Mouse (Mus musculus) megakaryocyte-erythroid progenitor cell, adult 5-6 weeks (primary cell): ENCODE data around the gene Rnf44. TPM values are rescaled to one million over a fixed set of nuclear protein-coding genes. Genes with fewer than 3 reads are reported as not detected.

ENCODE experiments used
- ATAC-seq: replicated peaks from 2 replicates; pipeline ENCODE4 v1.8.0; 2016; ENCODE audit warnings: mild to moderate bottlenecking, inconsistent platforms; ENCODE audit not compliant: severe bottlenecking, poor library complexity, low FRiP score, low TSS enrichment
- total RNA-seq, 2 experiments: library from RNA; stranded (forward) in 1 of 2; stranded (reverse) in 1 of 2; fragments of 200-1000, 215-1000 nt in 1 of 2; fragments of >200 nt in 1 of 2; fragmentation: Nextera tagmentation in 1 of 2; gene quantifications; 2 replicates each; pipeline ENCODE4 v1.2.3; 2014 to 2017

The Rnf44 gene
- 92.1 and 118 TPM in 2 replicates for total RNA-seq (2014; fragmentation: Nextera tagmentation)
- total RNA-seq (2017), result 12.7 and 17.9 TPM in 2 replicates

DNA sequence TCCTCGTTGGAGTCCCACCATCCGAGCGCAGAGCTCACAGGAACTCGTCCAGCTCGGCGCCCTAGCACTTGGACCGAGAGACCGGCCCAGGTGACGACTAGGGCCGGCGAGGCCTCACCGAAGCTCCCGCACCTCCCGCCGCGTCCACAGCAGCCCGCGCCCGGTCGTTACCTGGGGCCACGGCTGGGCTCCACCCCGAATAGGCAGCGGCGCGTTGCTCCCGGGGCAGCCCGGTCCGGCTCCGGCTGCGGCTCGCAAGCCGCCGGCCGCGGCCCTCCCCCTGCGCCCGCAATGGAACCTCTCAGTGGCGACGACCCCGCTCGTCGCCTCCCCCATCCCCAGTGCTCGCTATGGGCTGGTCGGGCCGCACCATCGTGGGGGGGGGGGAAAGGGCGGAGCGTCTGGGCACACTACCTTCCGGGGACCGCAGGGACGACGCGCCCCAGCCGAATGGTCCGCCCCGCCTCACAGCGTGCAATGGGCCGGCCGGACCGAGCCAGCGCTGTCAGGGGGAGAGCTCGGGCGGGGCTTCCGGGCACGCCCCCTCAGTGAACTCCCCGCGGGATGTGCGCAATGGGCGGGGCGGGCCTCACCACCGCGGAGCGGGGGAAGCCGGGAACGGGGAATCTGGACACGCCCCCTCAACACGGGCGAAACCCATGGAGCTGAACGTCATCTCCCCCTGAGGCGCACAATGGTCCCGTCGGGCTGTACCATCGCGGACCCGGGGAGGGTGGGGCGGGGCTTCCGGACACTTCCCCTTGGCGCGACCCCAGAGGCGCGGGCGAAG lies at the start of gene Rnf44:
Gene Rnf44 (minus strand): TSS at position 350 of the 790 bp plus-strand sequence.
- peak; percentile 94 for ATAC-seq

DNA sequence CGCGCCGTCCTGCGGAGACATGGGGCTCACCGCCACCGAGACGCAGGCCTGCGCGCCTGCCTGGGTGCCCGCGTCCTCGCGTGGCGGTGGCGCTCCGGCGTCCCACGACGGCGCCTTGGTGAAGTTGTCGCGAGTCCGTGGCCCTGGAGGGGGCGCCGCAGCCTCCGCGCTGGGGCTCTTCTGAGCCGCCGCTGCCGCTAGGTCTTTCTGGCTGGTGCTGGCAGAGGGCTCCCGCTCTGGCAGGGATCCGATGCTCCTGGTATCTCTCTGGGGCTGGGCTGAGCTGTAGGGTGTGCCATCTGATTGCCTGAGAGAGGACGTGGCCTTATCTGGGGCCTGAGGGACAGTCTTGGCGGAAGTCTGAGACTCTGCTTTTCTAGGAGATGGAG lies 44.5 kb upstream of the Rnf44 start:
- no peak for ATAC-seq

DNA sequence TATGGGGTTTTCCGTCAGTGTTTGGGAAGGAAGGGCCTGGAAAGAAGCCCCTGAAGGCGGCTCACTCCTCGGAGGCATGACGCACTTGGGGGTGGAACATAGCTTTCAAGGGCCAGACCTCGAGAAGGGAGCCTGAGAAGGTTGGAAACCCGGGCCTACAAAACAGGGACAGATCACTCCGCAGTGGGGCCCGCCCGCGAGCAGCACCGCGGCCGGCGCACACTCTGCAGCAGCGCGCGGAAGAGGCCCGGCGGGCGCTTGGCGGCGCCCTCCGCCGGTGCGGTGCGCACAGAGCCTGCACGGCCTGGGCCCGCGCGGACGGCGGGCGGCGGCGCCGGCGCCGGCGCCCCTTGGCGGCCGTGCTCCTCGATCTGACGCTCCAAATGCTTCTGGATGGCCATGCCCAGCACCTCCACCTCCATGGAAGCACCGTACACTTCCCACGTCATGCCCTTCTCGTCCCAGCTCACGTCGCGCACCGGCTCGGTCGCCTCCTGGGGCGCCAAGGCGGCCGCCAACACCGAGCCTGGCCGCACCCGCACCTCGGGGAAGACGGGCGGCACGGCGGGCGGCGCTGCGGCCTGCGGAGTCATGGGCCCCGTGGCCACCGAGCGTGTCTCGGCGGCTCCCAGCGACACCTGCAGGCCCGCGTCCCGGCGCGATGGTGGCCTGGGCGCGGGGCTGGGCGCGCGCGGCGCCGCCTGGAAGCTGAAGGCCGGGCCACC lies 43.9 kb upstream of the Rnf44 start:
- ATAC-seq, result no peak

DNA sequence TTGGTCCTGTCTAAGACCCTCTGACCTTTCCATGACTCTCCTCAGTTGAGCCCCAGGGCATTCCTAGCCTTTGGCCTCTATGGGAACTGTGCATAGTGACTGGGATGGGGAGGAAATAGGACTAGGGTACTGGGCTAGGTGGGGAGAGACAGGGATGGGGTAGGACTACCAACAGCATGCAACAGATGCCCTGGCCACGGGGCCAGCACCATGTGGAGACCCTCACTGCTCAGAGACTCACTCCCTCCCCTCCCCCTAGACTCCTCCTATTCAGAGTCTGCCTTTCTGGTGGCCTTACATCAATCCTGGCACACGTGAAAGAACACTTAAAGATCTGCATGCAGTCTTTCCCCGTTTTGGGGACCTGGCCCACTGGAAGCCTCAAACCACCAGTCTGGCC lies 43.2 kb upstream of the Rnf44 start:
- no peak for ATAC-seq

DNA sequence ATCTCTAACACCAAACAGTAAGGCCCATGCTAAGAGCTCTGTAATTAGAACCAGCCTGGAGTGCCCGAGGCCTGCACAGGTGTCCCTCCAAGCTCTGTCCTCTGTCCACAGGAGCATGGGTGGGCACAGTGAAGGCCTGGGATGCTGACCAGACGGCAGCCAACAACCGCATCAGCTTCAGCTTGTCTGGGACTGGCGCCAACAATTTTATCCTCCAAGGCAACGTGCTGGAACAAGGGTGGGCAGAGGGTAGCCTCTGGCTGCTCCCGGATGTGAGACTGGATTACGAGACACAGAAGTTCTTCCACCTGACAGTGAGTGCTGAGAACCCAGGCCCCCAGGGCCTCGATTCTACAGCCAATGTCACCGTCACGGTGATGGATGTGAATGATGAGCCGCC lies 32.4 kb upstream of the Rnf44 start:
- ATAC-seq, result no peak

DNA sequence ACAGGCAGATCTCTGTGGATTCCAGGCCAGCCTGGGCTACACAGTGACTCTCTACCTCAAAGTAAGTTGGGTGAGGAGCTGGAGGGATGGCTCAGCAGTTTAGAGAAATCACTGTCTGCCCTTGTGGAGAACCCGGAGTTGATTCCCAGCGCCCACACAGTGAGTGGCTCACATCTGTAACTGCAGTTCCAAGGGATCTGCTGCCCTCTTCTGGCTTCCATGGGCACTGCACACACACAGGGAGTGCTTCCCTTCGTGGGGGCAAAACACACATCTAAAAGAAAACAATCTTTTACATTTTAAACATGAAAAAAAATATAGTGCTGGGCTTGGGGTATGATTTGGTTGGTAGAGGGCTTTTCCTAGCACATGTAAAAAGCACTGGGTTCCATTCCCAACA lies 29.4 kb upstream of the Rnf44 start:
- no peak for ATAC-seq

DNA sequence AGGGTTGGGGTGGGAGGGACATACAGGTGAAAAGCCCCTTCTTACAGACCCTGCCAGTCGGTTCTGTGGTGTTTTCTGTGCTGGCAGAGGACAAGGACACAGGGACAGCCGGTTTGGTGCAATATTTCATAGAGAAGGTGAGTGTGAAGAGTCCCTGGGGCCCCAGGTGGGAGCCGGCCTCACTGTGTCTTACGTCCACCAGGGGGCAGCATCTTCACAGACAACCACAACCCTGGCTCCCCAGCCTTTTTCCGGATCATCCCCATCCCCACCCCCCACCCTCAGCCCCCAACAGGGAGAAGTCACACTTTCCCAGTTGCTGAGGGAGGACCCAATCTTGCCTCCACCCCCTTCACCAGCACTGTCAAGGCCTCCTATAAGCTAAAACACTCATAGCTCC lies 23.2 kb upstream of the Rnf44 start:
- ATAC-seq, result no peak

DNA sequence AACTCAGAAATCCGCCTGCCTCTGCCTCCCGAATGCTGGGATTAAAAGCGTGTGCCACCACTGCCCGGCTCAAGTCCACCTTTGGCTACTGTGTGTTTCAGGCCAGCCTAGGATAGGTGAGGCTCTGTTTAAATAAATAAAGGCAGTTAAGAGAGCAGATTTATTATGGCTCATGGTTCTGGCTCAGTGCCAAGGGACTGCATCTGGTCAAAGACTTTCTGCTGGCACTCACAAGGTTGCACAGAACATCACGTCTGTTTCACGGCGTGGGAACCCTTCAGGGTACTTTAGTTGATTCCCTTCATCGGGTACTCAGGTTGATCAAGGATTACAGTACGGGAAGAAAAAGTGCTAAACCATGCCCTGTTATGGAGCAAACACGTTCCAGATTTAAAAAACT lies 21.3 kb upstream of the Rnf44 start:
- ATAC-seq, result no peak

DNA sequence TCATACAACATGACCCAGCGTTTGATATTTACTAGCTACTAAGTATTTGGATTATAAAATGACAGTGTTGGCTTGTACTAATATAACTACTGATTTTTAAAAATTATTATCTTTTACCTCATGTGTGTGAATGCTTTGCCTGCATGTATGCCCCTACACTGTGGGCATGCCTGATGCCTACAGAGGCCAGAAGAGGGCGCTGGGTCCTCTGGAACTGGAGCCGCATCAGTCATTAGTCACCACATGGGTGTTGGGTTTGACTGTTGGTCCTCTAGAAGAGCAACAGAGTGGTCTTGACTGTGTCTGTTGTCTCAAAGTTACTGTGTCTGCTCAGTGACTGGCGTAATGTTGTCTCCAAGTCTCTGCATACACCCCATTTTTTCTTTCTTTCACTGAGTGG lies 20.7 kb upstream of the Rnf44 start:
- ATAC-seq, result no peak

DNA sequence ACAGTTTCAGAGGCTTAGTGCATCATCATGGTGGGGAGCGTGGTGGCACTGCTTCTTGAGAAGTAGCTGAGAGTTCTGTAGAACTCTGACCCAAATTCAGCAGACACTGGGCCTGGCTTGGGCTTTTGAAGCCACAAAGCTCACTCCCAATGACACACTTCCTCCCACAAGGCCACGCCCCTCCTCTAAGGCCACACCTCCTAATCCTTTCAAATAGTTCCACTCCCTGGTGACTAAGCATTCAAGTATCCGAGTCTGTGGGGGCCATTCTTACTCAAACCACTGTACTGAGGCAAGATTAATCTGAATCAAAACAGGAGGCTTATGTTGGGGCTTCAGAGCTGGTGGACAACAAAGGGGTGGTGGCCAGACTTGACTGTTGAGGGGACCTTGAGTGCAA lies 17.2 kb upstream of the Rnf44 start:
- ATAC-seq, result no peak

DNA sequence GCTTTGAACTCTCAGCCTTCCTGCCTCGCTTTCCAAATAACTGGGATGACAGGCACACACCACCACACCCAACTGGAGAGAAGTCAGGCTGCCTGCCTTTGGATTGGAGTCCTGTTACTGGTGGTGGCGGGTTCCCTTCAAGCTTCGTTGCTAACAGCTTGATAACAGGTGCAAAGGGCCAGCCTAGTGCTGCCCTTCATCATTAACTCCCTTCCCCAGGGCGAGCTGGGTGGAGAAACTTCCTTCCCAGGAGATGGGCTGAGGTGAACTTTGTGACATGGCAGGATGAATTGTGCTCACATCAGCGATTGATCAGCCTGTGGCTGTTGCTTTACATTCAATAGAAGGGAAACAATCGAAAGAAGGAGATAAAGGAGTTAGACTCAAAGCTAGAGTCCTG lies 11.2 kb upstream of the Rnf44 start:
- ATAC-seq, result no peak

DNA sequence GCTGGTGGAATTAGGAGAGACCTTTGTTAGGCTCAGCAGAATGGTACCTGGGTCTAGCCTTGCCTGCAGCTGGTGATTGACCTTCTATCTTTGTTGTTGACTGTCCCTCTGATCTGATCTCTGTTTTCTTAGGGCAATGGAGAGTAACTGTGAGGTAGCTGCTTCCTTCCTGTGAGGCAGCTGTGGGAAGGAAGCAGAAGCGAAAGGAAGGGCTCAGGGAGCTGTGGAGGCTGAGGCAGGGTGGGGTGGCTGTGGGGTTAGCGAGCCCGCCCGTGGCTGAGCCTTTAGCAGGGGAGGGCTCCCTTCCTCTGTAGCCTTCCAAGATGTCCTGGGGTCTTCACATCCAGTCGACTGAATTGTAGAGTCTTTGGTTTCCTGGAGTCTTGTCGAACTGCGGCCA lies 8.8 kb upstream of the Rnf44 start:
- no peak for ATAC-seq

DNA sequence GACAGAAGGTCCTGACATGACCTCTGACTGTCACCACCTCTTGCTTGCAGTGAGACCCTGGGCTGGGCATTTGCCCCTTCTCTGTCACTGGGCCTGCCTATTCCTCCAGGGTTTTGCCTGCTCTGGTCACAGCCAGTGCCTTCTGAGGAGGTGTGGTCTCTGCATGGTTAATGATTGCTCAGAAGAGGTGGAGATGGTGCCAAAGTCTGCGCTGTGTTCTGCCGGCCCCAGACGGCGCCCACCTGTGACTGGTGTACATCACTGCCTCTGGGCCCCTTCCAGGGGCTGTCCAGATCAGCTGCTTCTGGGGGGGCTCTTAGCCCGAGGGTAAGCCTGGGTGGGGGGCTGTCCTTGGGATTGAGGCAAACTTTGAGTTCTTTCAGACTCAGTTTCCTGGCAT lies 7.5 kb upstream of the Rnf44 start, which contains the start of gene Cdhr2:
Gene Cdhr2 (plus strand): TSS at position 219 of the 400 bp plus-strand sequence.
- no peak for ATAC-seq

DNA sequence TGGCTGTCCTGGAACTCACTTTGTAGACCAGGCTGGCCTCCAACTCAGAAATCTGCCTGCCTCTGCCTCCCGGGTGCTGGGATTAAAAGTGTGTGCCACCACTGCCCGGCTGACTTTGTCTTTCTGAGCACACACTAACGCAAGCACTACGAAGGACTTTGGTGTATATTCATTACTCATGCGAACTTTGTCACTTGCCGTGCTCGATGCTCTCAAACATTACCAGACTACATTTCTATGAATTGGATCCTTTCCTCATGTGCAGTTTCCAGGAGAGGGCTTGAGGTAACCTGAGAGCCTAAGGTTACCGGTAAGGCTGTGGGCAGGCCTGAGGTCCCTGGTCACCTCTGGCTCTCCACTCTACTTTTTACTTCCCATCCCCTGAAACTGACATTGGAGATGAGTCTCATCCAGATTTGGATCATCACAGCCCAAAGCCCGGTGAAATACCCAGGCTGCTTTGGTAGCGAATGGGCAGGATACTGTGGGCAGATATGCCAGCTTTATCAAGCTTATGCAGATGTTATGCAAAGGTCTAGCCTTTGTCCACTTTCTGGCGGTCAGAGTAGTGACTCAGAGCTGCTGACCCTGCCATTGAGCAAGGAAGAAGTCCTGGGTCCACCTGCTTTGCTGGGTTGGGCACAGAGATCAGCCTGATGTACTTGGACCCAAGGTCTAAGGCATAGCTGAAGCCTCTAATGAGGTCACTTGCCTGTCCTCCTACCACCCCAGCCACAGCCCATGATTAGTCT lies 1.9 kb upstream of the Rnf44 start:
- no peak for ATAC-seq

DNA sequence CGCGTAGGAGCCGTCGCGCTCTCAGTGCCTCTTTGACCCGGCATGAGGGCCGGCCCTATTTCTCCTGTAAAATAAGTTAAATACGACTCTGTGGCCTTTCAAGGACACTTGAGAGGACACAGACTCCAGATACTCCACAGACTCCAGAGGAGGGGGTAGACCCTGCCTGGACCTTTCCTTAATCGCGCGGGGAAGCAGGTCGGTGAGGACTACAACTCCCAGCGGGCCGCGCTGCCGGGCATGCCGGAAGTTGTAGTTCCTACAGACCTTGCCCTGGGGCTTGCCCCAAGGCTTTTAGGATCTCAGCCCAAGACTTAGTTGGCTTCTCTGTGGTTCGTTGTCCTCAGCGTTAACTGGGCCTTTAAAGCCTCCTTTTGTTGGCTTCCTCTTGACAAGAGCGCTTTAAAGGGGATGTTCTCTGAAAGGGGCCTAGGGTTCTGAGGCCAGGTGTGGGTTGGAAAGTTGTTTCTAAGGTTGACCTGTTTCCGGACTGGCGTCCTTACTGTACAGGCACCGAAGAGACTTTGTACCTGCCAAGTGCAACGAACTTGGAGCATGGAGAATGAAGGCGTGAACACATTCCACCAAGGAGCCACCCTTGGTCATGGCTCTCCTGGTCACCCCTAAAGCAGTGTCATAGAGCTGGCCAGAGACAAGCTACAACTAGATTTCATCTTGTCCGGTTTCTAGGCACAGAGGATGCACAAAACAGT lies 797 bp upstream of the Rnf44 start:
- peak; percentile 70 for ATAC-seq

DNA sequence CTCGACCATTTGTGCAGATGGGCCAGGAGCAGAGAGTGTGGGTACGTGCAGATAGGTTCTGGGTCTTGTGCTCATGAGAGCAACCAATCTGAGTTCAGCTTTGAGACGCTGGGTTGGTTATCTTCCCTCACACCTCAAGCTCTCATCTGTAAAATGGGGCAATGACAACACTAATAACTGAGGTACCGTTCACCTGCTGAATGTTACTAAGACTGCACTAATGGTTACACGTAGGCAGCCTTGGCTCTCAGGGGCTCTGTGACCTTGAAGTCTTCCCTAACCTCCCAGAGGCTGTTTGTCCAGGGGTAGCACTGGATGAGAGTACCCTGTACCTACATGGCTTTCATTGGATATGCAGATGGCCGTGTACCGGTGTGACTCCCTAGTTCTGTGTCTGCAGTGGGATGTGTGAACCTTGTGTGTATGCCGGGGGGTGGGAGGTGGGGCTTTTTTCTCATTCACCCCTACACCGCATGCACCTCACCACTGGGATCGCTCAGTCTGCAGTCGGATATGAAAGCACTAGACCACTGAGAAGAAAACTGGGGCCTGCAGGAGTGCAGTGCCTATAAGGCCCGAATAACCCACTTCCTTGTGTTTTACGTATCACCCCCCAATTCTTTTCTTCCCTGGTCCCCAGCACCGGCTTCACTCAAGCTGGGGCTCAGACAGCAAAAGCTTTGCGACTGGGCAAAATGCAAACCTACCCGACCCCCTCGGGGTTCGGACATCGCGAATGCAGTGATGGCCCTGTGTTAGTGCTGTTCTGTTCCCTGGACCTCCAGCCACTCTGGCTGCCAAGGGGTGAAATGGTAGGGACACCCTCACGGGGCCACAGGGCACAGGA lies 773 bp downstream of the Rnf44 start:
- ATAC-seq, result 0 out of 2 replicates have a peak, but pooled peaks have one; percentile 1

DNA sequence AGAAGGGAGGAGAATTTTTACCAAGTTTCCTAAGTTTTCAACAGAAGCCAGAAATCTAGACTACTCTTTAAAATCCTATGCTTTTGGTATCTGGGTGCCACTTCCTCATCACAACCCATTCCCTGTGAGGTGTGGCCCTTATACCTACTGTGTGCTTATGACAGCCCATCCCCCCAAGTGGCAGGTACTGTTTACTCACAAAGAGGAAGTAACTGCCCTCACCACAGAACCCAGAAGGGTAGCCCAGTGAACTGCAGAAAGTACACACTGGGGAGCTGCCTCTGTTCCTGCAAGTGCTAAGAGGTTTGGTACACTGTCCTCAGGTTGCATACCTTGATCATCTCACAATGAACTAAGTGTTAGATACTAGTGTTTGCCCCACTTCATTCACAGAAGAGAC lies 2.0 kb downstream of the Rnf44 start:
- ATAC-seq, result no peak

DNA sequence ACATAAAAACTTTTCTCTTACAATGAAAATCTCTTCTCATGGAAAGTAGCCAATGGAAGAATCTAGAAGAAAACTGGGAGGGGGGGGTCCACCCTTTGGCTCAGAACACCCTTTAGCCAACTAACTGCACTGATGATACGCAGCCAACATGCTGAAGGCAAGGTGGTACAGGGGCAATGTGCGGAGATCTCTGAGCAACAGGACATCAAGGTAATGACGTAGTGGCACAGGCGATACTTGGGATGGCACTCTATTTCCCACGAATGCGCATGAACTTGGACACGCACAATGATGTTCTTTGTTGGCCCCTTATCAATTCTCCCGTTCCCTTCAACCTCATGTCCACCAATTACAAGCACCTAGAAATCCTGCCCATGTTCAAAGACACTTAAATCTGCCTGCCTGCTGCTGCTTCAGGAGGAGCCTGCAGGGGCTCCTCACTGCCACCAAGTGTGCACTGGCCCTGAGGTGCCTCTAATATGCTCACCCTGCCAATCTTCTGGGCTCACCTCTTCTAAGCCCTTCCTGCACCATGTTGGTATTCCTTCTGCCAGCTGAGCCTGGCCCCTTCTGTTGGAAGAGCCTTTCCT lies 3.5 kb downstream of the Rnf44 start:
- no peak for ATAC-seq
